Mouse (Mus musculus) heart, postnatal 0 days (tissue): ENCODE data around the gene Hivep3.

Source experiments
- CTCF ChIP-seq: IDR thresholded peaks from 2 replicates; pipeline ENCODE4 v1.5.1; 2016; ENCODE audit warnings: antibody characterized with exemption, control low read depth, low read depth
- EP300 ChIP-seq: IDR thresholded peaks from 2 replicates; pipeline ENCODE4 v1.6.1; 2016; ENCODE audit warnings: antibody characterized with exemption, low read depth

- TF ChIP-seq CTCF: no peak
- no peak for TF ChIP-seq EP300
These were observed 307.9 kb downstream of the Hivep3 start for GRCm38 (mm10) chr4:120041520-120041919.
